Mouse (Mus musculus) CH12.LX (cell line): ENCODE results near the gene Naip5.

Source experiments
- CTCF ChIP-seq, 2 experiments: IDR thresholded peaks in 1 of 2; conservative IDR thresholded peaks in 1 of 2; 2 replicates each; pipeline ENCODE4 v1.5.1; 2011 to 2012; ENCODE audit warnings: low read depth in 2 of 2, low read length in 2 of 2, improper control_type of control experiment in 1 of 2, inconsistent platforms in 1 of 2, mild to moderate bottlenecking in 1 of 2, moderate library complexity in 1 of 2
- EP300 ChIP-seq: IDR thresholded peaks from 2 replicates; pipeline ENCODE4 v1.6.1; 2011; ENCODE audit warnings: low read length, improper control_type of control experiment
- MAZ ChIP-seq: IDR thresholded peaks from 2 replicates; pipeline ENCODE4 v1.6.1; 2012; ENCODE audit warnings: low read depth, mild to moderate bottlenecking, inconsistent platforms, low read length, improper control_type of control experiment, moderate library complexity
- MEF2A ChIP-seq: IDR thresholded peaks from 2 replicates; pipeline ENCODE4 v1.6.1; 2014; ENCODE audit warnings: low read depth, mild to moderate bottlenecking, inconsistent platforms, low read length, improper control_type of control experiment, borderline replicate concordance
- MYC ChIP-seq: IDR thresholded peaks from 2 replicates; pipeline ENCODE4 v1.6.1; 2011; ENCODE audit warnings: low read depth, mild to moderate bottlenecking, improper control_type of control experiment, low read length
- RAD21 ChIP-seq: IDR thresholded peaks from 2 replicates; pipeline ENCODE4 v1.6.1; 2011; ENCODE audit warnings: low read depth, mild to moderate bottlenecking, low read length, improper control_type of control experiment, moderate library complexity
- TCF12 ChIP-seq: IDR thresholded peaks from 2 replicates; pipeline ENCODE4 v1.6.1; 2014; ENCODE audit warnings: low read depth, mild to moderate bottlenecking, inconsistent platforms, low read length, improper control_type of control experiment
- ZKSCAN1 ChIP-seq: IDR thresholded peaks from 2 replicates; pipeline ENCODE4 v1.6.1; 2012; ENCODE audit warnings: low read depth, inconsistent platforms, low read length, improper control_type of control experiment, borderline replicate concordance
- ZMIZ1 ChIP-seq: IDR thresholded peaks from 2 replicates; pipeline ENCODE4 v1.6.1; 2012; ENCODE audit warnings: low read depth, mild to moderate bottlenecking, inconsistent platforms, low read length, improper control_type of control experiment

GRCm38 (mm10) chr13:100243702-100244101 is 2.4 kb downstream of the Naip5 start:
- TF ChIP-seq ZKSCAN1 (no peak), EP300 (no peak), MYC (no peak), CTCF (conservative IDR thresholded peaks at IDR 0.05 in 1 of 2, IDR thresholded peaks at IDR 0.05 in 1 of 2; ENCODE audit: low read depth in 2 of 2, low read length in 2 of 2) (no peak), MEF2A (no peak), TCF12 (no peak), RAD21 (no peak), MAZ (no peak), ZMIZ1 (no peak)
